Mouse (Mus musculus) hindbrain, embryonic 11.5 days (tissue): ENCODE results near the gene Pik3r4. TPM values are rescaled to one million over a fixed set of nuclear protein-coding genes. Genes with fewer than 3 reads are reported as not detected.

ENCODE experiments used
- ATAC-seq: fragments of 200-750 bp; cut with Nextera tagmentation; 2 replicates; pipeline ENCODE4 v1.8.0; 2017; ENCODE audit warnings: mild to moderate bottlenecking, moderate TSS enrichment, moderate library complexity; ENCODE audit not compliant: low FRiP score
- DNase-seq: peaks from one replicate; pipeline ENCODE4 v3.0.0-alpha.2; 2015; ENCODE audit warnings: low spot score
- H3K27ac ChIP-seq: fragments of 300-500 bp; sonication (generic); 2 replicates; pipeline ENCODE4 v1.5.1; 2014; ENCODE audit warnings: mild to moderate bottlenecking, low read depth, low read length
- H3K27me3 ChIP-seq: fragments of 300-500 bp; sonication (generic); 2 replicates; pipeline ENCODE4 v1.6.1; 2014; ENCODE audit warnings: mild to moderate bottlenecking, low read length, moderate library complexity, mixed read lengths; ENCODE audit not compliant: control insufficient read depth, insufficient read depth
- H3K36me3 ChIP-seq: fragments of 300-500 bp; sonication (generic); 2 replicates; pipeline ENCODE4 v1.6.1; 2014; ENCODE audit warnings: mild to moderate bottlenecking, low read length, moderate library complexity, mixed read lengths; ENCODE audit not compliant: control insufficient read depth, insufficient read depth
- H3K4me1 ChIP-seq: fragments of 300-500 bp; sonication (generic); replicated peaks from 2 replicates; pipeline ENCODE4 v1.6.1; 2014; ENCODE audit warnings: low read length, mixed read lengths; ENCODE audit not compliant: control insufficient read depth, insufficient read depth
- H3K4me2 ChIP-seq: fragments of 300-500 bp; sonication (generic); replicated peaks from 2 replicates; pipeline ENCODE4 v1.6.1; 2014; ENCODE audit warnings: mild to moderate bottlenecking, low read depth, low read length
- H3K4me3 ChIP-seq: fragments of 300-500 bp; sonication (generic); 2 replicates; pipeline ENCODE4 v1.5.1; 2014; ENCODE audit warnings: low read depth, low read length
- H3K9ac ChIP-seq: fragments of 300-500 bp; sonication (generic); 2 replicates; pipeline ENCODE4 v1.6.1; 2014; ENCODE audit warnings: low read depth, low read length
- H3K9me3 ChIP-seq: fragments of 300-500 bp; sonication (generic); 2 replicates; pipeline ENCODE4 v1.6.1; 2016; ENCODE audit warnings: low read length; ENCODE audit not compliant: control insufficient read depth
- WGBS: fragments of 180-500 bp; shearing (Covaris S2); extraction: QIAGEN DNeasy Blood & Tissue Kit; methylation state at CpG from one replicate; pipeline ENCODE4 v1.1.7; 2014; 5-methylcytosine and 5-hydroxymethylcytosine counted together
- polyA plus RNA-seq: library from polyadenylated mRNA; unstranded; fragments of >200 nt; fragmentation: Nextera tagmentation; extraction: Ambion mirVana; gene quantifications from 2 replicates; pipeline ENCODE4 v1.2.1, GENCODE M21; 2014

The Pik3r4 gene
- polyA plus RNA-seq, 1 experiment from 2014 or later: 23.0 TPM

DNA sequence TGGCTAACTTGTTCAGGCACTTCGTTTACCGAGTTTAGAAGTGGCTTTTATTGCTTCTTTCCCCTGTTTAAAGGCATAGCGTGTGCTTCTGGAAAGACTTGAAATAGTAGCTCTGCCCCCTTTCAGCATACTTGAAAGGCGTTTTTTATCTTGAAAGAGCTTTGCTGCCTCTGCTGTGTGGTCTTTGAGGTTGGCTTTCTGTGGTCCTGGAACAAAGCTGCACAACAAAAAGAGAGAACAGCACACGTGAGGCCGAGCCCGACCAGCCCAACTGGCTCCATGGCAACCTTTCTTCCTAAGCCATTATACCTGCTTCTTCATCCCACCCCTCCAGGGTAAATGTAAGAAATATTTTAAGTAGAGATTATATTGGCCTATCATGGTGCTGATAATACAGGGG is 46.7 kb downstream of the Pik3r4 start:
- no peak overlapping the region for H3K9ac ChIP-seq
- no peak overlapping the region for H3K4me2 ChIP-seq
- ATAC-seq: no peak
- WGBS: 51% methylated on average over 7 of the region's 7 CpGs
- DNase-seq: no peak
- no peaks in the 10 kb centered on the region for H3K27me3 ChIP-seq
- no peaks in the 10 kb centered on the region for H3K4me1 ChIP-seq
- H3K36me3 ChIP-seq: peaks cover 3% of the 10 kb centered on the region; the same call in 1 of the 2 replicates
- H3K4me3 ChIP-seq: no peak overlapping the region
- H3K27ac ChIP-seq: no peak overlapping the region
- no peaks in the 10 kb centered on the region for H3K9me3 ChIP-seq

DNA sequence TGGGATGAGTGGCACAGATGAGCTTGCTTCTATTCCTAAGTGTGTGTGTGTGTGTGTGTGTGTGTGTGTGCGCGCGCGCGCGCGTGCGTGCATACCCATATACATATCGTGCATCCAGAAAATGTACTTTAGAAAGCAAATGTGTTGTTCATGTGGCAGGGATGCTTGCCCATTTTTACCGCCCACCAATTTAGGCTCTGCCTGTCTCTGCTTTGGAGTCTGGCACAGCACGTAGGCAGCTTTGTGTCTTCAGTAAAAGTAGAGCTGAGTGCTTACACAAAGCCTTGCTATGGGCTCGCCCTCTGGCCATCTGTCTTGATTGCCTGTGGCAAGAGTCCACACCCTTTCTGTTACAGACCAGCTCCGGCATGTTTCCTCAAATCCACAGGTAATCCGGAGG is 49.7 kb downstream of the Pik3r4 start:
- H3K4me2 ChIP-seq: no peak overlapping the region
- no peak for DNase-seq
- 94% methylated on average over 14 of the region's 14 CpGs for WGBS
- H3K9ac ChIP-seq: no peak overlapping the region
- no peaks in the 10 kb centered on the region for H3K9me3 ChIP-seq
- ATAC-seq: no peak
- no peak overlapping the region for H3K27ac ChIP-seq
- no peak overlapping the region for H3K4me3 ChIP-seq
- no peaks in the 10 kb centered on the region for H3K27me3 ChIP-seq
- no peaks in the 10 kb centered on the region for H3K36me3 ChIP-seq
- H3K4me1 ChIP-seq: no peaks in the 10 kb centered on the region

DNA sequence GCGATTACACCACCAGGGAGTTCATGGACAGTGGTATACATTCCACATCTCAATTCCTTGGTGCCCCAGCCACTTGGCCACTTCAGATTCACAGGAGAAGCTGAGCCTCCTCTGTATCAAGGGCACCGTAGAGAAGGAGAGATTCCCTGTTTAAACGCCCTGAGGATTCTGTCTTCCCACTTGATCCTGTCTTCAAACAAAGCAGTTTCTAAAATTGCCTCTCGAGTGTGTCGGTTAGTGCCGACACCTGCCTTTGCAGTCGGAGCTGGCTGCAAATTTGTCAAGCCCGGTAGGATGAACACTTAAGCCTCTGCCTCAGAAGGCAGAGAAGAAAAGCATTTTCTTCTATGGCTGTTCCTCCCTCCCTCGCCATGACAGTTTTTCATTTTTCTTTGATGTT is 50.3 kb downstream of the Pik3r4 start:
- Histone ChIP-seq H3K4me2 (no peak overlapping the region), H3K4me3 (no peak overlapping the region), H3K9ac (no peak overlapping the region), H3K9me3 (no peaks in the 10 kb centered on the region), H3K36me3 (no peaks in the 10 kb centered on the region), H3K4me1 (no peaks in the 10 kb centered on the region), H3K27ac (no peak overlapping the region), H3K27me3 (no peaks in the 10 kb centered on the region)
- ATAC-seq: no peak
- no peak for DNase-seq
- 92% methylated on average over 9 of the region's 9 CpGs for WGBS

DNA sequence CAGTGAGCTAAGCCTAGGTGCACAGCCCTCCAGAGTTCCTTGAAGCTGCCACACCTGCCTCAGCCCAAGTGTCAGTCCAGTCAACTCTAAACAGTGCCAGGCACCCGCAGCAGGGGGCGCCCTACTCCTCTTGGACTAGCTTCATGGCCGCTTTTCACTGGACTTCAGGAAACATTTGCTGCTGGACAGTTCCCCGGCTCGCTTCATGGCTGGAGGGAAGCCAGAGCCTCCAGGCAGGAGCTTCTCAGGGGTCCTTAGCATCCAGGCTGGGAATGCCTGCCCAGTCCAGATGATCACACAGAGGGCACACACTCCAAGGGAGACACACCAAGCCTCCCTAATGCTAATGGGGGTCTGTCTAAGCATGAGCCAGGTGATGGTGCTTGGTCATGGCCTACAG is 51.1 kb downstream of the Pik3r4 start:
- H3K4me2 ChIP-seq: no peak overlapping the region
- no peak overlapping the region for H3K9ac ChIP-seq
- no peaks in the 10 kb centered on the region for H3K9me3 ChIP-seq
- H3K36me3 ChIP-seq: no peaks in the 10 kb centered on the region
- H3K27me3 ChIP-seq: no peaks in the 10 kb centered on the region
- no peak for ATAC-seq
- H3K27ac ChIP-seq: no peak overlapping the region
- no peak overlapping the region for H3K4me3 ChIP-seq
- 5% methylated on average over 5 of the region's 5 CpGs for WGBS
- no peaks in the 10 kb centered on the region for H3K4me1 ChIP-seq
- peak; percentile 87 for DNase-seq

DNA sequence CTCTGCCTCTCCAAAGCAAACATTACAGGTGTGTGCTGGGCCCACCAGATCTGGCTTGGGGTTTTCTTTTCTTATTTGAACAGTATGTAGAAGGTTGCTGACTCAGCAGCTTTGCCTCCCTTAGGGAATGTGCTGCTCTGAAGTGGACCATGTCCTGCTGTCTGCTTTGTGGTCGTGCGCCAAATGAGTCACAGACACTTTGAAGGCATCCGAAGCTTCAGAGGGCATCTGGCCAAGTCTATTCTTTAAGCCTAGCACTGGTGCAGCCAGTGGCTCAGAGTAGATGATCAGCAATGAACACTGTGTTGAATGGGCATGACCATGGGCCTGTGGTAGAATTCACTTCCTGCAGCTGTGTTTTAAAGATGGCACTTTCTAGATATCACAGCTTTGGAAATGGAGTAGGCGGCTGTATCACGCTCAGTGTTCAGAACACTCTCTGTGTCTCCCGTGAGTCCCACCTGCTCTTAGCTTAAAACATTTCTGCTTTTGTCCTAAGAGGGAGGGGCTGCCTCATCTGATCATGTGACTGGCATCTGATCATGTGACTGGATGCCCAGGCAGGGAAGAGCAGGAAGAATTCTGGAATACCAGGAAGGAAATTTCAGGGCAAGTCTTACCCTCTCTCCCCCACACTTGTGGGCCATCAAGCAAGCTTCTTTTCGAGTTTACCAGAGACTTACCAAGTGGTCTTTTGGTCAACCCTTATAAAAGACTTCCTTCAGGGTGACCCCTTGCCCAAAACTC is 54.2 kb downstream of the Pik3r4 start:
- no peak for DNase-seq
- Histone ChIP-seq H3K4me3 (no peak overlapping the region), H3K27ac (no peak overlapping the region), H3K27me3 (no peaks in the 10 kb centered on the region), H3K4me2 (no peak overlapping the region), H3K36me3 (no peaks in the 10 kb centered on the region), H3K9me3 (no peaks in the 10 kb centered on the region), H3K4me1 (no peaks in the 10 kb centered on the region), H3K9ac (no peak overlapping the region)
- no peak for ATAC-seq
- WGBS: 89% methylated on average over 7 of the region's 7 CpGs

DNA sequence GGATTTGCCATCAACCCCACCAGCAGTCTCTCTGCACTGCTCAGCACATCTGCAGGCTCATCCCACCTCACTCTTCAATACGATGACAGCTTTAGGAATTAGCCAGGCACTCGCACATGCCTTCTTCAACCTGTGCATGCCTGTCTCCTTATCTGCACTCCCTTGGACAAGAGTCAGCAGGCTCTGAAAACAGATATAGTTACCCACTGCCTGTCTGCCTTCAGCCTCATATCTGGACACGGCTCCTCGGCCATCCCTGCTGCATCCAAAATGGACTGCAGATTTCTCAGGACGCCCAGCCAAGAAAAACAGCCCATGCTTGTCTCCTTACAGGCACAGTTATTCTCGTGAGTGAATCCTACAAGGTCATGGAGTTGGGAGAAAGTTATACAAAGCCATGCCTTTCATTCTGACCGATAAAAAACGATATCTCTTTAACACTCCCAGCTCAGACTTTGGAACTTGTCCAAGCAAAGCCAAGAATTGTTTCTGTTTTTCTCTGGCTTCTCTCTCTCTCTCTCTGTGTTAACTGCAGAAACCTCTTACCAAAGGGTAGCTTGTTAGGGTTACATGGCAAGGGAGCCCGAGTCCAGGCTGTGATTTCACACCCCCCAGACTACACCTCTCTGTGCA is 55.1 kb downstream of the Pik3r4 start:
- 78% methylated on average over 9 of the region's 9 CpGs for WGBS
- H3K9me3 ChIP-seq: no peaks in the 10 kb centered on the region
- H3K4me2 ChIP-seq: no peak overlapping the region

DNA sequence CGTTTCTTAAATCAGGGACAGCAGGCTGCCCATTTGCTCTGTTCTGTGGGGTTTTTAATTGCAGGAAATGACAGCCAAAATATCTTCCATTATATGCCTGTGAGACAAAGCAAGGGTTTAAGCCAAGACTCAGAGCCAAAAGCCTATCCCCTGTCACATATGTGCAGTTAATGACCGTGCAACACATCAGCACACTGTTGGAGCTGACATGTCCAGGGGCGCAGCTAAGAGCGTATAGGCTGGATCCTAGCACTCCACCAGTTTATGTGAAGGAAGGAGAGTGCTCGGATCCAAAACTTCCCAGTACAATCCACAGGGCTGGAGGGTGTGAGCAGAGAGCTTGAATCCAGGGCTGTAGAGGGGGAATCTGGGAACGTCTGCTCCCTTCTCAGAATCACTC is 57.9 kb downstream of the Pik3r4 start:
- Histone ChIP-seq H3K9me3 (no peaks in the 10 kb centered on the region), H3K4me1 (no peaks in the 10 kb centered on the region), H3K27ac (no peak overlapping the region), H3K27me3 (no peaks in the 10 kb centered on the region), H3K4me2 (no peak overlapping the region), H3K9ac (no peak overlapping the region), H3K36me3 (no peaks in the 10 kb centered on the region), H3K4me3 (no peak overlapping the region)
- no peak for DNase-seq
- no peak for ATAC-seq
- WGBS: 80% methylated on average over 6 of the region's 6 CpGs

More for the DNA sequence above, 55.1 kb downstream of the Pik3r4 start:
- DNase-seq: no peak
- no peaks in the 10 kb centered on the region for H3K27me3 ChIP-seq
- no peak overlapping the region for H3K27ac ChIP-seq
- H3K4me1 ChIP-seq: no peaks in the 10 kb centered on the region
- no peak for ATAC-seq
- H3K4me3 ChIP-seq: no peak overlapping the region
- H3K36me3 ChIP-seq: no peaks in the 10 kb centered on the region
- no peak overlapping the region for H3K9ac ChIP-seq

DNA sequence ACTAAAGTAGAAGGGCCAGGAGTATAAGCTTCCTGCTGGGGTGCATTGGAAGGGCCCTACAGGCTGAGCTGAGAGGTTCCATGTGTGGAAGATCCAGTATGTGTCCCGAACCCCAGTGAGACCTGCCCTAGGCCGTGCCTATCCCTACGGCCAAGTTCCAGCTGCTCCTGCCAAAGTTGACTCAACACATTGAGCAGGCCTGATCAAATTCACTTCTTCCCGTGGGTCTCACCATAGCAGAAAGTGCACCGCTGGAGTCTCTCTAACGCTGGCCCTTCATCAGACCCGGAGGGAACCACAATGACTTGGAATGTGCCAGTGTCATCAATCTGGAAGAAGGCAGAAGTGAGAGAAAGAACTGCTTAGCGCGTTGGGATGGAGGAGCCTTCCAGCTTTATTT is 59.2 kb downstream of the Pik3r4 start:
- DNase-seq: no peak
- Histone ChIP-seq H3K9me3 (no peaks in the 10 kb centered on the region), H3K27me3 (no peaks in the 10 kb centered on the region), H3K27ac (no peak overlapping the region), H3K4me2 (no peak overlapping the region), H3K9ac (no peak overlapping the region), H3K36me3 (no peaks in the 10 kb centered on the region), H3K4me1 (no peaks in the 10 kb centered on the region), H3K4me3 (no peak overlapping the region)
- no peak for ATAC-seq
- 65% methylated on average over 9 of the region's 9 CpGs for WGBS
